Mouse (Mus musculus) liver, embryonic 13.5 days (tissue): ENCODE measurements around the gene Map3k14. TPM values are rescaled to one million over a fixed set of nuclear protein-coding genes. Genes with fewer than 3 reads are reported as not detected.
A peak's percentile ranks its signal among the peaks of the same experiment; 100 is the strongest.

Source experiments
- ATAC-seq: fragments of 200-750 bp; cut with Nextera tagmentation; 2 replicates; pipeline ENCODE4 v1.8.0; 2017; ENCODE audit warnings: low read depth, mild to moderate bottlenecking, moderate number of reproducible peaks, moderate library complexity
- DNase-seq: peaks from one replicate; pipeline ENCODE4 v3.0.0; 2022
- H3K27ac ChIP-seq: fragments of 300-500 bp; sonication (generic); 2 replicates; pipeline ENCODE4 v1.5.1; 2015; ENCODE audit warnings: moderate library complexity, mild to moderate bottlenecking, inconsistent platforms
- H3K27me3 ChIP-seq: fragments of 300-500 bp; sonication (generic); 2 replicates; pipeline ENCODE4 v1.6.1; 2015; ENCODE audit warnings: mild to moderate bottlenecking, inconsistent platforms
- H3K36me3 ChIP-seq: fragments of 300-500 bp; sonication (generic); 2 replicates; pipeline ENCODE4 v1.6.1; 2015; ENCODE audit warnings: mild to moderate bottlenecking, inconsistent platforms
- H3K4me1 ChIP-seq: fragments of 300-500 bp; sonication (generic); replicated peaks from 2 replicates; pipeline ENCODE4 v1.6.1; 2015; ENCODE audit warnings: inconsistent platforms
- H3K4me2 ChIP-seq: fragments of 300-500 bp; sonication (generic); 2 replicates; pipeline ENCODE4 v1.6.1; 2015; ENCODE audit warnings: inconsistent platforms, mild to moderate bottlenecking, moderate library complexity
- H3K4me3 ChIP-seq: fragments of 300-500 bp; sonication (generic); replicated peaks from 2 replicates; pipeline ENCODE4 v1.5.1; 2015; ENCODE audit warnings: mild to moderate bottlenecking, inconsistent platforms
- H3K9ac ChIP-seq: fragments of 300-500 bp; sonication (generic); 2 replicates; pipeline ENCODE4 v1.6.1; 2015; ENCODE audit warnings: mild to moderate bottlenecking, inconsistent platforms
- H3K9me3 ChIP-seq: fragments of 300-500 bp; sonication (generic); replicated peaks from 2 replicates; pipeline ENCODE4 v1.6.1; 2016; ENCODE audit warnings: inconsistent platforms
- WGBS: fragments of 180-500 bp; shearing (Covaris S2); methylation state at CpG from one replicate; pipeline ENCODE4 v1.1.7; 2015; ENCODE audit not compliant: insufficient replicate concordance; 5-methylcytosine and 5-hydroxymethylcytosine counted together
- polyA plus RNA-seq: library from polyadenylated mRNA; unstranded; fragments of >200 nt; fragmentation: Nextera tagmentation; extraction: Ambion mirVana; gene quantifications from 2 replicates; pipeline ENCODE4 v1.2.1, GENCODE M21; 2015

Map3k14 gene
- polyA plus RNA-seq, 1 experiment from 2014 or later, result 0.50 TPM

GRCm38 (mm10) chr11:103260034-103260433 is 7.2 kb downstream of the Map3k14 start:
- DNase-seq (no peak), ATAC-seq (no peak)
- H3K4me1 ChIP-seq, result peaks cover 21% of the 10 kb centered on the region
- H3K9ac ChIP-seq, result no peak overlapping the region
- H3K27ac ChIP-seq, result no peak overlapping the region
- H3K27me3 ChIP-seq, result no peaks in the 10 kb centered on the region
- no peak overlapping the region for H3K4me2 ChIP-seq
- 75% methylated on average over 5 of the region's 5 CpGs for WGBS
- H3K9me3 ChIP-seq, result no peaks in the 10 kb centered on the region
- H3K36me3 ChIP-seq, result no peaks in the 10 kb centered on the region
- no peak overlapping the region for H3K4me3 ChIP-seq

- no peaks in the 10 kb centered on the region for H3K36me3 ChIP-seq
- WGBS, result 27% methylated on average over 4 of the region's 4 CpGs
Observed at GRCm38 (mm10) chr11:103257938-103258481, 9.3 kb downstream of the Map3k14 start.

GRCm38 (mm10) chr11:103253605-103254004 is 13.7 kb downstream of the Map3k14 start:
- H3K36me3 ChIP-seq, result no peaks in the 10 kb centered on the region
- H3K9me3 ChIP-seq, result no peaks in the 10 kb centered on the region
- 50% methylated on average over 5 of the region's 5 CpGs for WGBS
- ATAC-seq (no peak), DNase-seq (no peak)
- H3K27me3 ChIP-seq, result no peaks in the 10 kb centered on the region
- no peak overlapping the region for H3K4me3 ChIP-seq
- peaks cover 15% of the 10 kb centered on the region; the same call in 1 of the 2 replicates for H3K4me1 ChIP-seq
- H3K27ac ChIP-seq, result no peak overlapping the region
- no peak overlapping the region for H3K9ac ChIP-seq
- H3K4me2 ChIP-seq, result no peak overlapping the region

More at GRCm38 (mm10) chr11:103257938-103258481, 9.3 kb downstream of the Map3k14 start:
- Histone ChIP-seq H3K9me3 (no peaks in the 10 kb centered on the region), H3K4me3 (no peak overlapping the region), H3K27ac (no peak overlapping the region), H3K9ac (no peak overlapping the region), H3K4me2 (no peak overlapping the region), H3K4me1 (peaks cover 24% of the 10 kb centered on the region), H3K27me3 (no peaks in the 10 kb centered on the region)
- no peak for ATAC-seq
- no peak for DNase-seq

DNA sequence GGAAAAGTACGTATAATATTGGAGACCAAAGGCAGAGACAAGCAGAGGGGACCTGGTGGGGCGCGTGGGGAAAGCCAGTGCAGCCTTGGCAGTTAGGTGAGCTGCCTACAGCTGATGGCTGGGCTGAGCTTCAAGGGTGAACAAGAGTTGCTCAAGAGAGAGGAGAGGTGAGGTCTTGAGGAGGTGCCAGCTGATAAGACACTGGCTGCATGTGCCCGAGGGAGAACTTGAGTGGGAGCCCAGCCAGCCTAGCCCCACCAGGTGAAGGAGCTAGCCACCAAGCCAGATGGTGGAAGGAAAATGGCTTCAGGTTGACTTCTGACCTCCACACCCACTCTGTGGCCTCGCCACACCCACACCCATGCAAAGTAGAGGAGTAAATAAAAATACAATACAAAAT is 14.9 kb downstream of the Map3k14 start:
- DNase-seq (no peak), ATAC-seq (no peak)
- H3K4me3 ChIP-seq, result no peak overlapping the region
- no peaks in the 10 kb centered on the region for H3K27me3 ChIP-seq
- no peaks in the 10 kb centered on the region for H3K36me3 ChIP-seq
- peaks cover 15% of the 10 kb centered on the region; the same call in 1 of the 2 replicates for H3K4me1 ChIP-seq
- 62% methylated on average over 5 of the region's 5 CpGs for WGBS
- no peaks in the 10 kb centered on the region for H3K9me3 ChIP-seq
- H3K4me2 ChIP-seq, result no peak overlapping the region
- H3K9ac ChIP-seq, result no peak overlapping the region
- no peak overlapping the region for H3K27ac ChIP-seq

DNA sequence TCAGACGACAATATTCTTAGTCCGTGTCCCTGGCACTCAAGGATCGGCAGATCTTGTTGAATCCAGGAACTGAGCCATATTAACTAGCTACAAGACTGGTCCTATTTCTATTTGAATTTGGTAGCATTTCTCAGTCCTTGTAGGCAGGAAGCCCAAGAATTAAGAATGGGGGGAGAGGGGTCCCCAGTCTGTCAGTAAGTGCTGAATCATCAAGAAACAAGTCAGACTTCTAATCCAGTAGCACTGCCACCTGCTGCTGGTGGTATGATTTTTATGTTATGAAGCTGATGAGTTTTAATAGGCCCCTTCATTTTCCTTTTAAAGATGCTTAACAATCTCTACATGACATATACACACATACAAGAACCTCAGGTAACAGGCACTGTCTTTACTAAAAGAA is 16.9 kb downstream of the Map3k14 start:
- Histone ChIP-seq H3K27me3 (no peaks in the 10 kb centered on the region), H3K36me3 (no peaks in the 10 kb centered on the region), H3K4me2 (no peak overlapping the region), H3K9ac (no peak overlapping the region), H3K4me3 (no peak overlapping the region), H3K9me3 (no peaks in the 10 kb centered on the region), H3K27ac (no peak overlapping the region), H3K4me1 (peaks cover 29% of the 10 kb centered on the region)
- WGBS, result 72% methylated on average over 3 of the region's 3 CpGs
- ATAC-seq (no peak), DNase-seq (no peak)

GRCm38 (mm10) chr11:103249509-103249908 is 17.8 kb downstream of the Map3k14 start:
- Histone ChIP-seq H3K9ac (no peak overlapping the region), H3K4me1 (peaks cover 29% of the 10 kb centered on the region), H3K4me3 (no peak overlapping the region), H3K9me3 (no peaks in the 10 kb centered on the region), H3K27me3 (no peaks in the 10 kb centered on the region), H3K4me2 (no peak overlapping the region), H3K36me3 (no peaks in the 10 kb centered on the region), H3K27ac (0 out of 2 replicates have a peak overlapping the region, but pooled peaks have one; percentile 15)
- ATAC-seq (no peak), DNase-seq (no peak)
- WGBS, result 23% methylated on average over 6 of the region's 6 CpGs

GRCm38 (mm10) chr11:103248837-103249236 is 18.4 kb downstream of the Map3k14 start:
- no peak for DNase-seq
- no peaks in the 10 kb centered on the region for H3K27me3 ChIP-seq
- no peak overlapping the region for H3K4me3 ChIP-seq
- no peaks in the 10 kb centered on the region for H3K36me3 ChIP-seq
- no peak overlapping the region for H3K4me2 ChIP-seq
- ATAC-seq, result no peak
- no peak overlapping the region for H3K9ac ChIP-seq
- no peak overlapping the region for H3K27ac ChIP-seq
- H3K4me1 ChIP-seq, result peaks cover 29% of the 10 kb centered on the region
- H3K9me3 ChIP-seq, result no peaks in the 10 kb centered on the region
- whole genome bisulfite sequencing, result 50% methylated on average over 5 of the region's 5 CpGs

- H3K9me3 ChIP-seq, result no peaks in the 10 kb centered on the region
- no peaks in the 10 kb centered on the region for H3K36me3 ChIP-seq
- DNase-seq (no peak), ATAC-seq (no peak)
- WGBS, result 78% methylated on average over 11 of the region's 11 CpGs
- peaks cover 24% of the 10 kb centered on the region for H3K4me1 ChIP-seq
- no peak overlapping the region for H3K9ac ChIP-seq
- H3K4me2 ChIP-seq, result no peak overlapping the region
- no peaks in the 10 kb centered on the region for H3K27me3 ChIP-seq
- H3K27ac ChIP-seq, result no peak overlapping the region
- no peak overlapping the region for H3K4me3 ChIP-seq
Observed at GRCm38 (mm10) chr11:103247504-103248177, 19.6 kb downstream of the Map3k14 start.

DNA sequence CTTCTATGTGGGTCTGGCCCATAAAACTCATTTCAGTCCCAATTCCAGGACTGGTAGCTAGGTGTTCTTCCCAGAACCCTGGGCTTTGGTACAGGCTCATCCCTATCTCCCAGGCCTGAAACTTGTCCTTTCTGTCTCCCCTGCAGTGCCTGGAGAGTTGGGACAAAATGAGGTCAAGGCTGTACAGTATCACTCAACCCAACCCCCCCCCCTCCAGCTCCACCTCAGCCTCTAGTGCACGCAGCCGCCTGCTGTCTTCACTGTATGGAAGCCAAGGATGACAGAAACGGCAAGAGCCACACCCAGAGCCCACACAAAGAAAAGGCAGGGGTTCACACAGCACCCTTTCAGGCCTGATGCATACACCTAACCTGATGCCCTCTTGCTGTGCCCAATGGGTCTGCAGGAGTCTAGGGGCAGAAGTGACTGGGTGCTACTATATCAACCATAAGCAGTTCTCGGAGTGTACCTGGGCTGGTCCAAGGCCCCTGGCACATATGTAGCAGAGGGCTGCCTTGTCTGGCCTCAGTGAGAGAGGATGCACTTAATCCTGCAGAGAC is 20.5 kb downstream of the Map3k14 start:
- Histone ChIP-seq H3K4me2 (no peak overlapping the region), H3K9ac (no peak overlapping the region), H3K9me3 (no peaks in the 10 kb centered on the region), H3K36me3 (no peaks in the 10 kb centered on the region), H3K27me3 (no peaks in the 10 kb centered on the region), H3K4me3 (no peak overlapping the region), H3K4me1 (peaks cover 19% of the 10 kb centered on the region), H3K27ac (peak overlapping the region; percentile 45; the same call in 1 of the 2 replicates)
- ATAC-seq, result no peak
- WGBS, result 43% methylated on average over 4 of the region's 4 CpGs
- DNase-seq, result no peak

- peaks cover 19% of the 10 kb centered on the region for H3K4me1 ChIP-seq
- H3K27ac ChIP-seq, result peak overlapping the region; percentile 10; the same call in 1 of the 2 replicates
- ATAC-seq (peak; percentile 55), DNase-seq (no peak)
- no peak overlapping the region for H3K4me3 ChIP-seq
- no peak overlapping the region for H3K9ac ChIP-seq
- no peaks in the 10 kb centered on the region for H3K27me3 ChIP-seq
- H3K36me3 ChIP-seq, result no peaks in the 10 kb centered on the region
- H3K9me3 ChIP-seq, result no peaks in the 10 kb centered on the region
- H3K4me2 ChIP-seq, result no peak overlapping the region
- 22% methylated on average over 10 of the region's 10 CpGs for WGBS
Observed at GRCm38 (mm10) chr11:103246081-103246730, 21.1 kb downstream of the Map3k14 start.

DNA sequence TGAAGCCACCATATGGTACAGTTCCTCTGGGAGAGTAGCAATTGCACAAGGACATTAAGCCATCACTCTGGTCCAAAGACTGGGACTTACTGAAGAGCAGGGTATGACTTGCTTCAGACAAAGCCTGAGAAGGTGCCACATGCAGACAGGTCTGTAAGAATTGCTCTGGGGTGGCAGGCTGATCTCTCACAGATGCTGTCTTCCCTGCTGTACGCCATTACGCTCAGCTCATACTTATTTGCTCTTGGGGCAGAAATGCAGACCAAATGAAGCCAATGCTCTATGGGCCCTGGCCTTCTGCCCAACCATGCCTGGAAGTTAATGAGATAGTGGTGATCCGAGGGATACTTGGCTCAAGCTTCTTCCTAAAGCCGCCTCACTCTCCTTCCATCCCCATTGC is 22.4 kb downstream of the Map3k14 start:
- Histone ChIP-seq H3K4me1 (peaks cover 25% of the 10 kb centered on the region), H3K27me3 (no peaks in the 10 kb centered on the region), H3K4me3 (no peak overlapping the region), H3K36me3 (peaks cover 7% of the 10 kb centered on the region; the same call in 1 of the 2 replicates), H3K9ac (no peak overlapping the region), H3K27ac (no peak overlapping the region), H3K9me3 (no peaks in the 10 kb centered on the region), H3K4me2 (no peak overlapping the region)
- DNase-seq (no peak), ATAC-seq (no peak)
- 83% methylated on average over 4 of the region's 4 CpGs for WGBS
